Comparison of ENCODE assay signal across 7 mouse cellular contexts in genomic region chr15:88867368-88868023, GRCm38 (mm10). TPM values are rescaled to one million over a fixed set of nuclear protein-coding genes. Genes with fewer than 3 reads are reported as not detected.
DNase-seq lines count a peak whose midpoint lies in the region; ATAC-seq and TF ChIP-seq lines count a peak whose summit lies in the region.

No protein-coding gene starts in this region.

- TF ChIP-seq CTCF in testis, adult 2 months (IDR thresholded peaks at IDR 0.05; ENCODE audit: control insufficient read depth, insufficient read depth, insufficient replicate concordance, low read depth, low read length) = no peak
- no peak for TF ChIP-seq CTCF in intestine, postnatal 0 days (IDR thresholded peaks at IDR 0.05; ENCODE audit: low read depth)

- H3K4me3 ChIP-seq in testis, adult 2 months (ENCODE audit: control insufficient read depth, low read depth, low read length) = no peak overlapping the region
- H3K4me3 ChIP-seq in embryonic facial prominence, embryonic 11.5 days (ENCODE audit: low read depth, low read length) = no peak overlapping the region
- H3K4me3 ChIP-seq in intestine, postnatal 0 days (ENCODE audit: low read depth, low read length) = no peak overlapping the region
- no peak overlapping the region for H3K4me3 ChIP-seq in lung, embryonic 15.5 days

- no peaks in the 10 kb centered on the region for H3K27me3 ChIP-seq in testis, adult 2 months (ENCODE audit: control insufficient read depth, insufficient read depth, low read length)
- no peaks in the 10 kb centered on the region for H3K27me3 ChIP-seq in embryonic facial prominence, embryonic 11.5 days (ENCODE audit: control insufficient read depth, insufficient read depth, low read length)
- no peaks in the 10 kb centered on the region for H3K27me3 ChIP-seq in intestine, postnatal 0 days (replicated peaks; ENCODE audit: control insufficient read depth, insufficient read depth, low read length)
- no peaks in the 10 kb centered on the region for H3K27me3 ChIP-seq in lung, embryonic 15.5 days

- no peak for ATAC-seq in embryonic facial prominence, embryonic 11.5 days (replicated peaks; ENCODE audit: insufficient number of reproducible peaks, low FRiP score, low TSS enrichment, low read depth)
- ATAC-seq in intestine, postnatal 0 days = peak; percentile 22; the same call in 1 of the 2 replicates
- ATAC-seq in lung, embryonic 15.5 days (ENCODE audit: borderline replicate concordance, extremely low read depth, low FRiP score, low TSS enrichment) = no peak
- no peak for ATAC-seq in CD4-positive, CD25-positive, alpha-beta regulatory T cell, adult 4 months

- no peak overlapping the region; the same call in 1 of the 2 replicates for H3K4me2 ChIP-seq in embryonic facial prominence, embryonic 11.5 days (ENCODE audit: low read depth, low read length)
- no peak overlapping the region for H3K4me2 ChIP-seq in intestine, postnatal 0 days (replicated peaks; ENCODE audit: low read depth)
- H3K4me2 ChIP-seq in lung, embryonic 15.5 days = no peak overlapping the region

- H3K27ac ChIP-seq in testis, adult 2 months (ENCODE audit: control insufficient read depth, insufficient read depth, low read depth, low read length) = peak overlapping the region; percentile 24; the same call in 1 of the 2 replicates
- H3K27ac ChIP-seq in embryonic facial prominence, embryonic 11.5 days (replicated peaks; ENCODE audit: low read depth, low read length) = no peak overlapping the region; the same call in 1 of the 2 replicates
- peak overlapping the region; percentile 90 for H3K27ac ChIP-seq in intestine, postnatal 0 days (ENCODE audit: low read depth, low read length)
- H3K27ac ChIP-seq in lung, embryonic 15.5 days = peak overlapping the region; percentile 64

- no peaks in the 10 kb centered on the region for H3K9me3 ChIP-seq in embryonic facial prominence, embryonic 11.5 days (replicated peaks; ENCODE audit: control insufficient read depth, low read length)
- H3K9me3 ChIP-seq in intestine, postnatal 0 days (ENCODE audit: control insufficient read depth) = no peaks in the 10 kb centered on the region
- H3K9me3 ChIP-seq in lung, embryonic 15.5 days = no peaks in the 10 kb centered on the region

- no peak overlapping the region for H3K9ac ChIP-seq in embryonic facial prominence, embryonic 11.5 days (replicated peaks; ENCODE audit: low read length)
- H3K9ac ChIP-seq in intestine, postnatal 0 days (ENCODE audit: low read depth, low read length) = no peak overlapping the region
- H3K9ac ChIP-seq in lung, embryonic 15.5 days = no peak overlapping the region

- 11% methylated on average over 5 of the region's 5 CpGs for WGBS in embryonic facial prominence, embryonic 11.5 days
- WGBS in intestine, postnatal 0 days = 21% methylated on average over 5 of the region's 5 CpGs
- WGBS in lung, embryonic 15.5 days = 13% methylated on average over 5 of the region's 5 CpGs

- peaks cover 3% of the 10 kb centered on the region for H3K36me3 ChIP-seq in testis, adult 2 months (ENCODE audit: control insufficient read depth, insufficient read depth, low read length)
- H3K36me3 ChIP-seq in embryonic facial prominence, embryonic 11.5 days (replicated peaks; ENCODE audit: control insufficient read depth, insufficient read depth, low read depth, low read length) = peaks cover 3% of the 10 kb centered on the region
- H3K36me3 ChIP-seq in intestine, postnatal 0 days (ENCODE audit: control insufficient read depth, insufficient read depth) = peaks cover 17% of the 10 kb centered on the region; the same call in 1 of the 2 replicates
- H3K36me3 ChIP-seq in lung, embryonic 15.5 days = peaks cover 23% of the 10 kb centered on the region

- no peak for TF ChIP-seq POLR2A in testis, adult 2 months (IDR thresholded peaks at IDR 0.05; ENCODE audit: control insufficient read depth, low read depth, low read length)

- H3K4me1 ChIP-seq in testis, adult 2 months (ENCODE audit: control insufficient read depth, insufficient read depth, low read length) = peaks cover 32% of the 10 kb centered on the region
- H3K4me1 ChIP-seq in embryonic facial prominence, embryonic 11.5 days (ENCODE audit: control insufficient read depth, insufficient read depth, low read length) = peaks cover 12% of the 10 kb centered on the region
- peaks cover 9% of the 10 kb centered on the region for H3K4me1 ChIP-seq in intestine, postnatal 0 days (replicated peaks; ENCODE audit: control insufficient read depth, insufficient read depth, low read length)
- H3K4me1 ChIP-seq in lung, embryonic 15.5 days = peaks cover 46% of the 10 kb centered on the region

- no peak for DNase-seq in testis, postnatal 14 days (ENCODE audit: low spot score)
- peak; percentile 53 for DNase-seq in embryonic facial prominence, embryonic 11.5 days (ENCODE audit: low spot score)
- DNase-seq in layer of hippocampus, adult 8-10 months (ENCODE audit: low spot score in 2 of 2) = no peak

RNA-seq across cellular contexts. Expression of gene Pim3, which starts 5.5 kb away (rescaled TPM):
- 10.8 and 13.2 TPM in 2 replicates for polyA plus RNA-seq in testis, adult 2 months (2012; rRNA removed)
- 34.5 and 37.4 TPM in 2 replicates for polyA plus RNA-seq in embryonic facial prominence, embryonic 11.5 days (2014; fragmentation: Nextera tagmentation; extraction: Ambion mirVana)
- polyA plus RNA-seq in intestine, postnatal 0 days (2015; fragmentation: Nextera tagmentation; extraction: Ambion mirVana) = 28.0 and 36.8 TPM in 2 replicates
- polyA plus RNA-seq in lung, embryonic 15.5 days (2015; fragmentation: Nextera tagmentation; extraction: Ambion mirVana) = 65.9 and 70.3 TPM in 2 replicates
- 1 to 10 TPM; 1.5 to 4.3 TPM for polyA plus RNA-seq in CD4-positive, CD25-positive, alpha-beta regulatory T cell, adult 4 months (2017; shearing (Covaris generic))
- 10 to 100 TPM; 32.4 to 44.2 (median 38.4) TPM for total RNA-seq in layer of hippocampus, adult 8-10 months (2022)

RNA-seq across cellular contexts. Expression of gene Creld2, which starts 48.0 kb away (rescaled TPM):
- 347 and 372 TPM in 2 replicates for polyA plus RNA-seq in testis, adult 2 months (2012; rRNA removed)
- polyA plus RNA-seq in embryonic facial prominence, embryonic 11.5 days (2014; fragmentation: Nextera tagmentation; extraction: Ambion mirVana) = 76.6 and 77.6 TPM in 2 replicates
- 67.8 and 67.9 TPM in 2 replicates for polyA plus RNA-seq in intestine, postnatal 0 days (2015; fragmentation: Nextera tagmentation; extraction: Ambion mirVana)
- 107 and 110 TPM in 2 replicates for polyA plus RNA-seq in lung, embryonic 15.5 days (2015; fragmentation: Nextera tagmentation; extraction: Ambion mirVana)
- polyA plus RNA-seq in CD4-positive, CD25-positive, alpha-beta regulatory T cell, adult 4 months (2017; shearing (Covaris generic)) = 10 to 100 TPM; 24.7 to 25.1 TPM
- 10 to 100 TPM; 15.0 to 35.2 (median 26.0) TPM for total RNA-seq in layer of hippocampus, adult 8-10 months (2022)

RNA-seq across cellular contexts. Expression of gene Alg12, which starts 48.4 kb away (rescaled TPM):
- polyA plus RNA-seq in testis, adult 2 months (2012; rRNA removed) = 24.6 and 32.8 TPM in 2 replicates
- 11.0 and 11.3 TPM in 2 replicates for polyA plus RNA-seq in embryonic facial prominence, embryonic 11.5 days (2014; fragmentation: Nextera tagmentation; extraction: Ambion mirVana)
- polyA plus RNA-seq in intestine, postnatal 0 days (2015; fragmentation: Nextera tagmentation; extraction: Ambion mirVana) = 7.3 and 8.4 TPM in 2 replicates
- 11.7 and 14.4 TPM in 2 replicates for polyA plus RNA-seq in lung, embryonic 15.5 days (2015; fragmentation: Nextera tagmentation; extraction: Ambion mirVana)
- polyA plus RNA-seq in CD4-positive, CD25-positive, alpha-beta regulatory T cell, adult 4 months (2017; shearing (Covaris generic)) = 10 to 100 TPM; 17.1 to 23.5 TPM
- 10 to 100 TPM; 11.3 to 16.7 (median 14.3) TPM for total RNA-seq in layer of hippocampus, adult 8-10 months (2022)
